Mouse (Mus musculus): ENCODE data around the gene Swap70.

The Swap70 gene

DNA sequence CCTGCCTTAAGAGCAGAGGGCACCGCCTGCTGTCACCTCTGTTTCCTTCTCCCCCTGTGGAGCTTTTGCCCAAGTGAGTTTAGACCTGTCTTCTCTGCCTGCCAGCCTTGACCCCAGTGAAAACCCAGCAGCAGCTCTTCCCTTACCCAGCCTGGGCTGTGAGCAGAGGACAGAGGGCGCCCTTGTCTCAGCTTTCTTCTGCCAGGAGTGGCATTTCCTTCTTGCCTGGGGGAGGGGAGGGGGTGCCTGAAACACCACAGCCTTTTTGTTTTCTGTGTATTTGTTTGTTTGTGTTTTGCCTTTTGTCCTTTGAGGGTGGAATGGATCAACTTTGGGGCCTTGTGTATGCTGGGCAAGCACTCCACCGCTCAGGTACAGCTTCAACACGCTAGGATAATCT lies 50.9 kb downstream of the Swap70 start:
- DNase-seq (ENCODE audit: low spot score): no peak

DNA sequence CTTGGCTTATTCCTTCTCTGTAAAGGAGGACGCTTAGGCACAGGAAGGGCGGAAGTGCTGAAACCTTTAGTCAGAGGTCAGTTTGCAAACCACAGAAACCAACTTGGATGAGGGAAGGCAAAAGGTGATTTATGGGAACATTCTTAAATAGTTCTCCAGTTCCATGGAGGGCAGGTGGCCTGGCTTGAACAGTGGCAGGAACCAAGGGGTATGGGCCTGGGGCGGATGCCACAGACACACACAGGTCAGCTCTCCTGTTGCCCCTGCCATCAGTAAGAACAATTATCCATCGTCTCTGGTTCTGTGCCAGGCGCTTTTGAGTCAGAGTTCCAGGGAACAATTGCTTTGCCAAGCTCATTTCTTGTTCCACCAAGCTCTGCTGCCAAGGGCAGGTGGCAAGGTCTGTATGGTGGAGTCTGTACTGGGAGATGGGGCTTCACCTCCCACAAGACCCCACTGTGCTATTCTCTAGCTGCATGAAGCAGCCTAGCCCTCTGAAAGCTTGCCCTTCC lies 56.3 kb downstream of the Swap70 start:
- DNase-seq (ENCODE audit: low spot score): no peak

DNA sequence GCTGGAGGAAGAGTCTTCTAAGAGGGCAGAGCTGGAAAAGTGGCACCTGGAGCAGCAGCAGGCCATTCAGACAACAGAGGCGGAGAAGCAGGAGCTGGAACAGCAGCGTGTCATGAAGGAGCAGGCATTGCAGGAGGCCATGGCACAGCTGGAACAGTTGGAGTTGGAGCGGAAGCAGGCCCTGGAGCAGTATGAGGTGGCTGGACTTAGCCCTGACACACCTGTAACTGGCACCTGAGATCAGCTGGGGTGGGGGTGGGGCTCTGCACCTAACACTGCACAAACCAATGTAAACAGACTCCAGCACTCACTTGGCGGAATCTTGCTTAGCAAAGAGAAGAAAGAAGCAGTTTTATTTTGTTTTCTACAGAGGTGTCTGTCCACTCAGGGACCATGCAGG lies 57.7 kb downstream of the Swap70 start:
- no peak for DNase-seq (ENCODE audit: low spot score)

DNA sequence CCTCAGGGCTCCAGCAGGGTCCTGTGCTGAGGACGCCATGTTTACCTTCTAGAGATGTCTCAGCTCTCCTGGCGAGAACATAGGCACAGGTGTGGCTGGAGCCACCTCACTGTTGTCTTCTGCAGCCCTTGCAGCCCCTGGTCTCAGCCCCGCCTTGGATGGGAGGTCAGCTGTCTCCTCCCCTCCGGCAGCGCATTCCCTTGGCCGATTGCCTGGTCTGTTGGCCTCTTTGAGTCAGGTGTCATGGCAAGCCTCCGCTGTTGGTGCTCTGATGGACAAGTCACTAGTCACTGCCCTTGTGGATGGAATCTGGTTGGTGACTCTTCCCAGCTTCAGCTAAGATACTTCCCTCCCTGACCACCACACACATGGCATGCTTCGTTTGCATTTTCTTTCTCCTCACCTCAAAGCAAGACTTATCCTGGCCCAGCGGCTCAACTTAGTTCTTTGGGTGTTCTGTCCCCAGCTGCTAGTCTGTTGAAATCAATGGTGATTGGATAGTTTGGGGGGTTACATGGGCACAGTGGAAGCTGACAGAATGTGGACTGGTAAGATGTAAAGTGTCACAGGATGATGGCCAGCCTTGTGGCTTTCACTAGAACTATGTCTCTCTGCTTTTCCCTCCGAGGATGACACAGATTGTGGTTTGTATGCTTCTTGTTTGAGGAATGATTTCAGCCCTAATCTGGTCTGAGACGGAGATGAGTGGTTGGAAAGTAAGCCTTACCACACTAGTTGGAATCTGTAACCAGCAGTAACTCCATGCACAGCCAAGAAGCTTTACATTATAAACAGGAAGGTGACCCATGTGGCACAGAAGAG lies 60.1 kb downstream of the Swap70 start:
- DNase-seq (ENCODE audit: low spot score): no peak

DNA sequence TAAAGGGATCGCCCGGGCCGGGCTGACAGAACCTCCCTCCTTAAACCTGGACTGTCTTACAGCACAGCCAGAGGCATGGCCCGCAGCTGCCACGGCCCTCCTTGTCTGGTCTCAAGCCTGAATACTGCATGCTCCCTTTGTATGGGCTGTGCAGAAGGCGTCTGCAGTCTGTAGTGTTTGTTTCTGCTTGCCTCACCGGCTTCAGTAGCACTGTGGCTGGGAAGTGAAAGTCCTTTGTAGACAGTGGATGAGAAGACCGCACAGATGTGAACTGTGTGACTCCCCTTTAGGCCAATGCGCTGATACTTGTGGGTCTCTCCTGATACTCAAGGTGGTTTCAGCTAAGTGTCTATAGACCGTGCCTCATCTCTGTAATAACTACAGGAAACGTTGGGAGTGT lies 61.3 kb downstream of the Swap70 start:
- no peak for DNase-seq (ENCODE audit: low spot score)

DNA sequence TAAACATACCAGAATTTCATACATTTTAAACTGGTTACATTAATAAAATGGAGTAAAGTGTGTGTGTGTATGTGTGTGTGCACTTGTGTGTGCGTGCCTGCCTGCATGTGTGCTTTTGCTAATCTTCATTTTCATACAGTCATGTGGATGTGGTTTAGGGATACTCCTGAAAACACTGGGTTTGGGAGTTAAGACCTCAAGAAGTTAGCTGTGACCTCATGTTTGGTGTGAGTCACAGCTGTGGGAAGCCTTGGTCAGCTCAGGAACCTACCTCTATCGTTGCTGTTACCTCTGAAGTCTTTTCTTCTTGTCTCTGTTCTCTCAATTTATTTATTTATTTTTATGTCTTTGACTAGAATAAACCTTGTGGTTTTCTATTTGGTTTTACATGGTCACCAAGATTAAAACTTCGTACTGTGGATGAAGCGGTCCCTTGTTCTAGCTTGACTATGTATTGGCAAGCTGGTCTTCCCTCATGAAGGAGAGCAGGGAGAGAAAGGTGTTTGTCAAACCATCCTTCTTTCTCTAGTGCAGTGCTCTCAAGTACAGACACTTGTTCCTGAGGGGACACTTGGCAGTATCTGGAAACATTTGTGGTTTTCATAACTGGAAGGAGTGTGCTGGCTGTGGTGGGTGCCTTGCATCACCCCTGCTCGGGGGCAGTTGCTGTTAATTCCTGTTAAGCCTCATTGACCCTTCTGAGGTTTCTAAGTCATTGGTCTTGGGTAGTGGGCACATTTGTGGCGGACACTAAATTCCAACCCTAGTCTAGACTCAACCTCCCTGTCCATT lies 62.2 kb downstream of the Swap70 start:
- no peak for DNase-seq (ENCODE audit: low spot score)

DNA sequence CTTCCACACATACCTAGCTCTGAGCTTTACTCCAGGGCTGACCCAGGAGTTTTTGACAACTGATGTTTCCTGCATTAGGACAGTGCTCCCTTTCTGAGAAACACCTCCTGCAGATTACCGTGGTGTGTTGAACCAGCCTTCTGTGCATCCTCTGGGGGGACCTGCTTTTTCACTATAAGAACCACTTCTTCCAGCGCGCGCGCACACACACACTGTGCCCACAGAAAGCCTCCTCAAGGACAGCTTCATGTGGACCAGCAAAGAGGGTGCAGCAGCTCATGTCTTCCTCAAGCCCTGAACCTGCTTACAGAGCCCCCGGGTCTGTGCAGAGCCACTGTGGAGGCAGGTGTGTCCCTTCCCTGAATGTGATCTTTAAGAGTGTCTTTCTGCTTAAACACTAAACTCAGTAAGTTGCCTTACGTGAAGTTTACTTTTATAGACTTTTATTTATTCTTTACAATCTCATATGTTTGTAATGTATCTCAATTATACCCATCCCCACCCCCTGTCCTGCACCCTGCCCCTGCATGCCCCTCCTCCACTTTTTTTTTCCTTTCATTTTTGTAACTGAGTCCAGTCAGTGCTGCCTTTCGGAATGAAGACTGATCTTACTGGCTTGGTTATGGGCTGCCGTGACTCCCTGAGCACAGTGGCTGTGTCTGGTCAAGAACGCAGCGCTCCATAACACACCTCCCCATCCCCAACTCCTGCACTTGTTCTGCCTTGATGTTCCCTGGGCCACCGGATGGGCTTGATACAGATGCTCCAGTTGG lies 63.8 kb downstream of the Swap70 start:
- no peak for DNase-seq (ENCODE audit: low spot score)

DNA sequence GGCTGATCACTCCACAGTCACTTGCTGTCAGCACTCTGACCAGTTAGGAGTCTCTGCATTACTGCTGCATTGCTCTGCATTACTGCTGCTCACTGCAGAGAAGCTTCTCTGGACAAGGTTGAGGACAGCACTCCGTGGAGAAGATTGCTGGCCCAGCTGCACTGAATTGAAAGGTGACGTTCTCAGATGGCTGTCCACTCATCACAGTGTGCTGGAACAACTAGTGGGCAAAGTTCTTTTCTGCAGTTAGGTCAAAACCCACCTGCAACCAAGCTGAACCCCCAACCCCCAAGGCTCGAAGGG lies 64.3 kb downstream of the Swap70 start:
- DNase-seq (ENCODE audit: low spot score): no peak

DNA sequence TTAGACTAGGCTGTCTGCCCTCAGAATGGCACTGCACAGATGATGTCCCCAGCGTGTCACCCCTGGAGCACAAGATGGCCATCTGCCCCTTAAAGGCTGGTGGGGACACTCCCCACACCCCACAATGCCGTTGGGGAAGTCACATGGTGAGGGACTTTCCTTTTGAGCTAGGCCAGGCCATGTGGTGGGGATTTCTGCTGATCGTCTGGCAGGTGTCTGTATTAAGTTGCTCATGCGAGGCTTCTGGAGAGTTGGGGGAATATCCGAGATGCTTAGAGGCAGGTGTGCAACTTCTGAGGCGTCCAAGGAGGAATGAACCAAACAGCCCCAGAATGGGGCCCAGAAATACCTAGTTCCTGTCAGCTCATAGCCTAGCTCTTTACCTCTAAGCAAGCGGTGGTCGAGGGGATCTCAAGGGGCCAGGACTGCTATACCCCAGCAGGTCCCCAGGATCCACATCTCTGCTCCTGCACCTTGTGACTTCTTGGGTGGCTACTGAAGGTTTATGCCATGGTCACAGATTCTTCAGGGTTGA lies 64.8 kb downstream of the Swap70 start:
- DNase-seq (ENCODE audit: low spot score): peak; percentile 46

DNA sequence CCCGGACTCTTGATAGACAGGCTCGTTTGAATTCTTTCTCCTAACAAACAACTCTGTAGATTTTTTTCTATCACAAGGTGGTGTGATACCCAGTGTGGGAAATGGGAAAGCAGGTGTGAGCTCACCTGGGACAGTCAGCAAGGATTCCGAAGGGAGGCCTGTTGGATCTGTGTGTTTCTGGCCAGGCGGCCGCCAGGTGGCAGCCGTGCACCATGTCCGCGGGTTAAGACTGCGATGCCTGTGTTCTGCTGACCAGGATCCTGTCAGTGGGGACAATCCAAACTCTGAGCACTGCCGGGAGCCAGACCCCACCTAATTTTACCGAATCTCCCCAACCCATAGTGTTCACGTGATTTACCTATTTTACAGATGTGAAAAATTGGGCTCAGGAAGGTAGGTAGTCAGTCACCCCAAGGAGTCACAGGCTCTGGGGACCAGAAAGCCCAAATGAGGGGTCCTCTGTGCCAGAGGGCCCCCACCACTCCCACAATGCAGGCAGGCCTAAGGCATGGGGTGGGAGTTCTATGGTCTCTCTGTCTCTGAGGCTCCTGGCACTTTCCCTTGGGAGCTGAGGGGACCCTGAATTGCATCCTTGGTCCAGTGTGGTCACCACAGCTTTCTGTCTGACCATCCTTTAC lies 65.4 kb downstream of the Swap70 start:
- DNase-seq (ENCODE audit: low spot score): peak; percentile 56

DNA sequence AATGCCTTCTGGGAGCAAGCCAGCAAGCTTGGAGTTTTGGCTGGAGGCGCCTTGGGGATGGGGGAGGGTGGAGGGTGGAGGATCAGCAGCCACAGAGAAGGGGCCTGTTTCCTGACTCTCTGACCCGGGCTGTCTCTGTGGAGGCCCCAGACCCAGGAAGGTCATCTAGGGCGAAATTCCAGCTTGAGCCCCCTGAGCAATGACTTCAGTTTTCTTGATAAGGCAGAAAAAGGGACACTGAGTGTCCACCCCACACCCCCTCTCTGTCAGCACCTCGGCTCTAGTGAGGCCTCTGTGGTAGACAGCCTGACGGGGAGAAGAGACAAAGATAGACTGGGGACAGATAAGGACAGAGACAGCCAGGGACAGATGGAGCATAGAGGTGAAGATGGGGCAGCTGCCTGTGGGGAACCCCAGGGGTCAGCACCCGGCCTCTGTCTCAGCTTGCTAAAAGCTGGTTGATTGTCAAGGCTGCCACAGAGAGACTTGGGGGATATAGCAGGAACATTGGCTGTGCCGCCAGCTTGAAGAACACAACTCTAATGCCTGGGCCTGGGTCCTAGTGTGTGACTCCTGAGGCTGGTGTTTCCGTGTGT lies 66.1 kb downstream of the Swap70 start:
- no peak for DNase-seq (ENCODE audit: low spot score)

DNA sequence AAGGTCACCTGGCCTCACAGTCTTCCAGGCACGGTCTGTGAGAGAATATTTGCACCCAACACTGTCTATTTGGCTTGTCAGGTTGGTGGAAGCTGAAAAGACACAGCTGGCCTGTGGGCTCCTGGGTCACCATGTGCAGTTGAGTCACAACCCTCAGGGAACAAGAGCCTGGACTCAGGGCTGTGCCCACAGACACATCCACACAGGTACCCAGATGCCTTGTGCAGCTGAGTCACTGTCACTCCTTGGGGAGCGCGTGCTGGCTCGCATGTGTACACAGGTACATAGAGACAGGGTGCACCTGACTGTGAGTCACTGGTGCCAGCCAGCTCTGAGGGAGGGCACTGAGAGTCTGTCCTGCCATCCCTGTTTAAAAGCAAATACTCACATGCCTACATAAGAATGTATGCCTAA lies 66.7 kb downstream of the Swap70 start:
- DNase-seq (ENCODE audit: low spot score): no peak

DNA sequence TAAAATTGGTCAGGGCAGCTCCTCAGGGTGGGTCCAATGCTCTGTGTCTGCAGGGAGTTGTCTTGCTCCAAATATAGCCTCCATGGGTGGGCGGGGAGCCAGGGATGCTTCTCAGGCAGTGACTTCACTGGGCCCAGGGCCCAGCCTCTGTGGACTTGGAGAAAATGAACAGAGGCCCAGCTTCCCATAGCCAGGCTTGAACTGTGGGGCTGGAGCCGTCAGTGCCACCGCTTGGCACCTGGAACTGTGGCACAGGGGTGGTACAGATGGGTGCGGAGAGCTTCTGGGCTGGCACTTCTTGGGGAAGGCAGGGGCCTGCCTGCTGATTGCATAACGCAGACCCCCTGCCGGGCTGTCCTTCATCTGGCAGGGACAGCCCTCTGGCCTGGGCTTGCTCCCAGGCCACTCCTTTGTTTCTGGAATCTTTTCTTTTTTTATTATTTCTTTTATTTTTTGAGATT lies 67.2 kb downstream of the Swap70 start:
- no peak for DNase-seq (ENCODE audit: low spot score)

DNA sequence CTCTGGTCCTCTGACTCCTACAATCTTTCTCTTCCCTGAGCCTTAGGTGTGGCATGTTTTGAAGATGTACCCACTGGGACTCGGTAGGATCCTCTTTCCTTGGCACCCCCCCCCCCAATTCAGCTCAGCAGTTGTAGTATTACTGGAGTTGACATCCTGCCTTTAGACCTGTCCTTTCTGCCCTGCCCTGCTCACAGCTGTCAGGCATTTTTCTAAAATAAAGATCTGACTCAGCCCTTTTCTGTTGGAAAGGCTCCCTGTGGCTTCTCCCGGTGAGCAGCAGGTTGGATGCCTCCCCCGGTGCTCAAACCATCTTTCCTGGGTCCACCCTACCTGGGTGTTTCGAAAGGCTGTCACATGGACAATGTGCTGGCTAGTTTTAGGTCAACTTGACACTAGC lies 68.1 kb downstream of the Swap70 start:
- no peak for DNase-seq (ENCODE audit: low spot score)

DNA sequence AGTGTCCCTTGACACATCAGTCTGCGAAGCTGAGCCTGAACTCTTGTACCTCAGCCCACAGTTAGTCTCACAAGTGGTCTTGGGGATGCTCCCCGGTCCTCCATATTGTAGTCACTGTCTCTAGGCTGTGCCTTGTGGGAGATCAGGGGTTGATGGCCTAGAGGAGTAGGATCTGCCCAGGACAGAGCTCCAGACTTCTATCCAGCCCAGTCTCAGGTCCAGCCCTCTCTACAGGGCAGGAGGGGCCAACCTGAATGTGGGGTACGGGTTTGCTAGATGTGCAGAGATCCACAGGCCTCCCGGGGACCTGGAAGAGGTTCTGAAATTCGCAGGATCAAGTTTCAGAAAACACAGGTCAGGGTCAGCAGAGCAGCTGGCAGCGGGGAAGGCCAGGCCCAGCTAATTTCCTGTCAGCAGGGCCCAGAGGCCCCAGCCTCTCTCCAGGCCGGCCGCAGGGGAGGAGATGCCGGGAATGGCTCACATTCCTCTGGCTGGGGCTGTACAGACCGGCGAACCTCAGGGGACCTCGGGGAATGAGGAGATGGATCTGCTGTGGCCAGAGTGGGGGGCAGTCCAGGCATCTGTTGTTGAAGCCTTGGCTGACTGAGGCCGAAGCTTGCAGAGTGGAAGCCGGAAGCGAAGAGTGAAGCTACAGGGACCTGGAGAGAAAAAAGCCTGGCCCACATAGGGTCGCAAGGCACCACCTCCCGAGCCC lies 75.5 kb downstream of the Swap70 start:
- no peak for DNase-seq (ENCODE audit: low spot score)

DNA sequence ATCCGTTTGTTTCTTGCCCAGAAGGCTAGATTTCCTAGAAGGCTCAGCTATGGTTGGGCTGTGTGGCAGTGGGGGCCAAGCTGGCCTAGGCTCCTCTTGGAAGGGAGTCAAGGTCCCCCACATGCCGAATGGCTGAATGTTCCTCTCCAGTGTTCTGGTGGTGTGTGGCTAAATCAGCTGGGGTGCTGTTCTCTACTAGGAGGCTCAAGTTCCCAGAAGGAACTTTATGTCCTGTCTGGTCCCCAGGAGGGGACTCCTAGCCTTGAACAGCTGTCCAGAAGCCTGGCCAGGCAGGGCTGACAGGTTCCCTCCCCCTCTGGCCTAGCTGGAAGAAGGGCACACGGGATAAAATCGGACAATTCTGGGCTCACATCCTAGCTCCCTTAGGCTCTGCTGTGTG lies 76.1 kb downstream of the Swap70 start:
- DNase-seq (ENCODE audit: low spot score): no peak

DNA sequence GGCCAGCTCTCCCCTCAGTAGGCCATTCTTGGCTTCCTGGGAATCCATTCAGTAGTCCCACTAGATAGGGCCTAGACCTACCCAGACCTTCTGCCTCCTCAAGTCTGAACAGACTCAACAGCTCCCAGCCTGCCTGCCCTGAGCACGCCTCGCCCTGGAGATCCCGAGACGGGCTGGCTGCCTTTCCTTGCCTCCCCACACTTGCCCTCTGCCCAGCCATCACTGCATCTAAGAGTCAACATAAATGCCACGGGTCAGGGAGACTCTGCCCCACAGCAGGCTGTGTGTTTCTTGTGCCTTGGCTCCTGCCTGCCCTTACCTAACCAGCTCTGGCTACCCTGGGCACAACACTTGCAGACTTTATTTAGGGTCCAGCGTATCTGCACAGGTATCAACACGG lies 76.6 kb downstream of the Swap70 start:
- DNase-seq (ENCODE audit: low spot score): no peak

DNA sequence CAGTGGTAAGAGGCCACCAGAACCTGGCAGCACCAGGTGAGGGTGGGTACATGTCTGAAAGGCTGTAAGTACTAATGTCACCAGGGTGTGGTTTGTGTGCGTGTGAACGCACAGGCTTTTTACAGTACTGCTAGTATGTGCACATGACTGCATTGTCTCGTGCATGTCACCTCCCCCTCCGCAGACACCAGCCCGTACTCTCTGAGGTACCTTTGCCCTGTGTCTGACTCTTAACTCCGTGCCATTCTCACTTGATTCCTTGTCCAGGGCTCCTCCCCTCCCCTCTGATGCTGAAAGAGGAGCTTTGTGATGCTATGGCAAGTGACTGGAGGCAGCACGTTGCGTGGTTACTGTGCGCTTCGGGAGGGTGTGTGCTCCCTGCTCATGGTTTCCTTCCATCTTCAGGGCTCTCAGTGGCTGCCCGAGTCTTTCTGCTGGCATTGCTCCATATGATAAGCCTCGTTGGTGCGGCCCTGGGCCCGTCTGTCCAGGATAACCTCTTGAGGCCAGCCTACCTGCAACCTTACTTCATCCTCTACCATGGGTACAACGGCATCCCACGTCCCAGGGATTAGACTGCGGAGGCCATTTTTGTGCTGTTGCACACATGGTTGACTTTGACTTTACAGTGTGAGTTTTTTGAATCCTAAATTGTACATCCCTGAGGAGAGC lies 77.4 kb downstream of the Swap70 start:
- no peak for DNase-seq (ENCODE audit: low spot score)

DNA sequence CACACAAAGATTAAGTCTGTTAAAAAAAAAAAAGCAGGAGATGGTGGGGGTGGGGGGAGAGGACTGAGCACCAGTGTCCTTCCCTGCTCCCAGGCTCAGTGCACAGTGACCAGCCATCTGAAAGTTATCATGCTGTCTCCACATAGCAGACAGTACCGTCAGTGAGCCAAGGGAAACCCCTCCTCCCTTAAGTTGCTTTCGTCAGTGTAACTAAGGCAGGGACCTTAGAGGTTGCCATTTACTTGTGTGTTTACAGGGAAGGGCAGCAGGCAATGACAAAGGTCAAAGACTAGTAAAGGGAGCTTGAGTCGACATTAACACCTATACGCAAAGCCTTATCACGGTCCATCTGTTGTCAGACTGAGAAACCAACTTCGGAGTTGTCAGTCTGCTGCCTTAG lies 81.4 kb downstream of the Swap70 start:
- DNase-seq (ENCODE audit: low spot score): no peak

DNA sequence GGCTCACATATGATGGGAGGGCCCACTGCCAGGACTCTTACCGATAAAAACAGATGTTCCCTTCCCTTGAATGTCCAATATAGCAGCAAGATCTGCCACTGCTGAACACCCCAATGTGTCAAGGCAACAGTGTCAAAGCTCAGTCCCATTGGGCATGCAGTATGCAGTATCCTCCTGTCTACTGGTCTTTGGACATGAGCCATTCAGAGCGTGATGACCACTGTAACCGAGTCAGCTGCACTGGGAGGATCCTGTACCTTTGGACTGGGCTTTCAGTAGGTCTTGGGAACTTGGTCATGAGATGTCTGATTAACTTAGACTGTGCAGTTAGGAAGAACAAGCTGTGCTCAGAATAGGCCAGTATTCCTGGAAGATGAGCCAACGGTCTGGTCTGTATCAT lies 84.0 kb downstream of the Swap70 start:
- DNase-seq (ENCODE audit: low spot score): no peak
